Mouse (Mus musculus): ENCODE measurements at regions not wholly inside any gene's neighbourhood (a gene's known extent, or its start where the extent isn't known, plus 50 kb on each side); places are given as distances from the start of the nearest gene placed in this dataset.

DNA sequence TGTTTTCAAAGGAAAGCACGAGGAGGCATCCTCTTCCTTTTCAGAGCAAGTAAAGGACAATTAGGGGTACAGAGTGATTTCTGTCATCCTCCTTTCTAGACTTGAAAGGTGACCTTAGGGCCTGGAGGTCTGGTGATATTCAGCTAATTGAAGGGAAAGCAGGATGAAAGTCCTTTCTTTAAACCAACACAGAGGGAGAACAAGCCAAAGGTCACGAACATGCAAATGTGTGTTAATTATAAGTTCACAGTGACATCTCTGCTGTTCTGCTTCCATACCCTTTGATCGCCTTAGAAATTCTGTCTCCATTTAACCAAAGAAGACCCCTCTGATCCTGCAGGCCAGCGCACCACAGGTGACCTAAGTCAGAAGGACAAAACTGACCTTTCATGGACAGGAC lies 2126.3 kb upstream of the Lrrc6 start:
- no peak for DNase-seq

DNA sequence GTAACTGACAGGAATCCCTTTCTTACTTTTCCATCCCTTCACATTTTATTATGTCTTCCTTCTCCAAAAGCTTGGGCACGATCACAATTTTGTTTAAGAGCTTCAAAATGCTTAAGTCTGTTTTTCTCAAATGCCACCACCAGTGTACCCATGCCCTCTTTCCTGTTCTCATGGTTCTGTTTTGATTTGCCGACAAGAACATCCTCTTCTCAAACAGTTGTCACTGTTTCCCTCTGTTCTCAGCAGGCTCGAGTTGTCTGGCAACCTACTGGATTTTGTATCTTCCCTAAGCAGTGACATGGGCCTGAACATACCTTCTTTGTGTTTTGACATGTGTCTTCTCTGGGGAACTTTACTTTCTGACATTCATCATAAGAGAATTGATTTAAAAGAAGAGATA lies 2124.1 kb upstream of the Lrrc6 start:
- DNase-seq, result no peak

- no peak for DNase-seq
Observed at GRCm38 (mm10) chr15:68620417-68621214, 2119.9 kb upstream of the Lrrc6 start.

GRCm38 (mm10) chr15:68606110-68606791 lies 2105.5 kb upstream of the Lrrc6 start:
- DNase-seq, result no peak

GRCm38 (mm10) chr15:68605478-68605877 lies 2104.8 kb upstream of the Lrrc6 start:
- DNase-seq, result no peak

- no peak for DNase-seq
Observed at GRCm38 (mm10) chr15:68582177-68582576, 2081.5 kb upstream of the Lrrc6 start.

DNA sequence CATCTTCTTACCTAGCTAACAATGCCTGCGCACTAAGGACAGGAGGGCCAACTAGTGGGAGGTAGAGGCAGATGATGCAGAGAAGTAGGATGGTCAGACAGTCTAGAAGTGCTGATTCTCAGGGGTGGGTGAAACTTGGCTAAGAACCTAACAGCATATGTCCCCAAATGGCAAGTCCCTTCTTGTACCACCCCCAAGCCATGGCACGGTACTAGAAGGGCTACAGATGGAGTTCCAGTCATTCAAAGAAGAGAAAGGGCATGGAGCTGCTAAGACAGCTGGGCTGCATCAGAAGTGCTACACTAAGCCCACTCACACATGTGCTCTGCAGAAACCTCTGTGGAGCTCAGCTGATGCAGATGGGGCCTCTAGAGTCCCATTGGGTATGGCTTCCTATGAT lies 2078.8 kb upstream of the Lrrc6 start:
- no peak for DNase-seq

DNA sequence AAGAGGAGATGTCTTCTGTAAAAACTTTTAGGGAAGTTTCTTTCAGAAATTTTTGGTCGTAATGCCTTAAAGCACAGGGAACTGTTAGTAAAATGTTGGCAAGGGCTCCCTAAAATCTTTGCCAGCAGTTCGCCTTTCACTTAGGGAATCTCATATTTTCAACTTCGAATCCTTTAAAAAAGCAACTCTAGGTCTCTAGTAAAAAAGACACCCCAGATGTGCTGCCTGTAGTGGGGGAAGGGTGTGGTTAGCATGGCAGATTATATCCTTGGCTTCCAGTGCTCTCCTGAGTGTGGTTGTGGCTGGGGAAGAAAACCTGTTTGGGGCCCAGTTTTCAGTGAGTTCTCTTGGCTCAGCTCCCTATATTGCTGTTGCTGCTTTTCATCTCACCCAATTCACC lies 2059.9 kb upstream of the Lrrc6 start:
- DNase-seq, result no peak

DNA sequence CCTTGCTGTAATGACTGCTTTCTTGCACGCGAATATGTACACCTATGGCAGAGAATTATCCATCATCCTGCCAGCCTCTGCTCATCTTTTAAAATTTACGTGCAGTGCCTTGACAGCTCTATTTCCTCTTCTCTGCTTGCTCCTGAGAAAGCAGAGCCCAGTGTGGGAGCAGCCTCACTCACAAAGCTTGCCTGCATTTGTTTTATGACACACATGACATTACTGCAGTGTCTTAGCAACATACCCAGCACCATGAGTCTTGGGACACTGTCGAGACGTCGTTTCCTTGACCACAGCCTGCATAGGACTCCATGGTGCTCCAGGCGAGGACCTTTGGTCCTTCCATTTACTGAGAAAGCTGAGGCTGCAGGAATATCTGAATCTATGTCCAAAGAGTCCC lies 2055.4 kb upstream of the Lrrc6 start:
- no peak for DNase-seq

DNA sequence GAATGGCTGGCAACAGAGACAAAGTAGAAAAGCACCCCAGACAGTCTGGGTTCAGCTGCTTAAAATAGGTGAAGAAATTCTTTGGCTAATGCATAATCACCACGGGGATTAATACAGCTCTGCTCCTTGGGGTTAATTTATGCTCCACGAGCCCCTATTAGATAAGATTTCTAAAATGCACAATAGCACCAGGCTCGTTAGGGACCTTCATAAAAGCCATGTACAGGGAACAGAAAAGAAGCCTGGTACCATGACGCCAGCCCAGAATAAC lies 2035.3 kb upstream of the Lrrc6 start:
- DNase-seq, result no peak

DNA sequence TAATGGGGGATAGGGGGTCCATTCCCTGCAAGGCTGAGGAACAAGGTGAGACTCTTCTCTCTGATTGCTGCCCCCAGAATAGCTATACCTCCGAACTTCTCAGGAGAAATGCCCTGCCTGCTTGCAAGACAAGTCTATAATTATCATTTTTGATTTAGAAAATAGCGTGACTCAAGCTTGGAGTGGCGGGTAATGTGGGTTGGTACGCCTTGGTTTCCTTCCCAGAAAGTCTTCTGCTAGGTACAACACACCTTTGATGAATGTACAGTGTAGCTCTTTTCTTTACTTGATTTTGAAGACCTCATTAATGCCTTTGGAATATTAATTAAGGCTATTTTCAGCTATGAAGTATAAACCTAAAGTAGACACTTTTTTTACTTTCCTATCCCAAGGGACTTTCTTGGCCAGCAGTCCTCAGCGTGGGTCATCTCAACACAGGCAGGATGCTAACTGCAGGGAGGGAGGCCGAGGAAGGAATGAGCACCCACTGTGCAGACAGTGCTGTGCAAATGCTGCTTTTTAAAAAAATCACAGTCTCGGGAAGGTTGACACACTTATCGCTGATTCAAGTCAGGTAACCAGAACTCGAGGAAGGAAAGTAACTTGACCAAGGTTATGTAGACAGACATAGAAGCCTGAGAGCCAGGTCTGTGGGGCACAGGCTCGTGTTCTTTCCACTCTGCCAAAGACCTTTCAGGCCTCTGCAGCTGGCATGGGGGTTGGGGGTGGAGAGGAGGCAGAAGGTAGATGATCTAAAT lies 2034.8 kb upstream of the Lrrc6 start:
- no peak for DNase-seq

GRCm38 (mm10) chr15:68520759-68521158 lies 2020.0 kb upstream of the Lrrc6 start:
- no peak for DNase-seq

DNA sequence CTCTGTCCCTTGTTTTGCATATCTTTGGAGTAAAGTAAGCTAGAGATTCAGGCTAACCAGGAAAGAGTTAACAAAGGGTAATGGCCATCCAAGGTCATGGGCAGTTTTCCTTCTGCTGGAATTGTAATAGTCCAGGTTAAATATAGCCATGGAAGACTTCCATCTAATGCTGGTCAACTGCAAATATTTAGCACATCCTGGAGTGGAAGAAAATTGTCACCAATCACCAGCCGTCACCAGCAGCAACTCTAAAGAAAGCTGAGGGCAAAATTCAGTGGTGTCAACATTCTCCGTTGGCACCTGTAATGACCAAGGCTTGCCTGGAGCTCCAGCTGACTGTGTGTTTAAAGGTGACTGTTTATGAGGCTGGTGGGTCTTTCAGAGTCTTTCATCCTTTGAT lies 2011.7 kb upstream of the Lrrc6 start:
- no peak for DNase-seq

GRCm38 (mm10) chr15:68508190-68508589 lies 2007.5 kb upstream of the Lrrc6 start:
- no peak for DNase-seq

DNA sequence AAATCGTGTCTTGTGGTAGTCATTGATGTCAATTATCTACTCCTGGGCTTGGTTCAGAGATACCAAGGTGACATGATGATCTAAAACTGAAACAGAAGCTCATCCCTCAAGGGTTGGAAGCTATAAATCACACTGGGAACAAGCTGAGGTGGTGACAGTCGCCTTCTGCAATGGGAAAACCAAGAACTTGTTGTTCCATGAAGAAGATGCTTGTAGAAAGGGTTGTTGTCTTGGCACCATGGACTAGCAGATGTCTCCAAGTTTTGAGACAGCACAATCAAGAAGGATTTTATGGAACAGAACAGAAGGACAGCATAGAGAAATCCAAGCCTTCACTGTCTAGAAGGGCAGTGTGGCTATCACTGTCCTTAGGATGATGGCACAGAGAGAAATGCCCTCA lies 2005.4 kb upstream of the Lrrc6 start:
- no peak for DNase-seq

DNA sequence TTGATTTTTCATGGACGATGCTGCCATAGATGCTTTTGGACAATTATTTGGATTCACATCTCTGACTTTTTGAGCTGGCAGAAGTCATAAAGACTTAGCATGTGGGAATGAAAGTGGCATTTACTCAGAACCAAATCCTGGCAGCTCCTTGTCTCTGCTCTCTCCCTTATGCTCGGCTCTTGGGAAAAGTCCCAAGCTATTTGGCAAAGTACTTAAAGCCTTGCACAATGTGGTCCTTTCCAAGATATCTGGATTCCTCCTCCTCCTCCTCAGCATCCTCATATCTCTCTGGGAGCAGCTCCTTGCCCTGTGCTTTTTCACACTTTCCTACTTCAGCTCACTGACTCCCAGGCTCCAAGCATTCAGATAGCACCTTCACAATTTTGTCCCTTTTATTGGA lies 1995.7 kb upstream of the Lrrc6 start:
- DNase-seq, result no peak

GRCm38 (mm10) chr15:68484789-68485188 lies 1984.1 kb upstream of the Lrrc6 start:
- DNase-seq, result no peak

DNA sequence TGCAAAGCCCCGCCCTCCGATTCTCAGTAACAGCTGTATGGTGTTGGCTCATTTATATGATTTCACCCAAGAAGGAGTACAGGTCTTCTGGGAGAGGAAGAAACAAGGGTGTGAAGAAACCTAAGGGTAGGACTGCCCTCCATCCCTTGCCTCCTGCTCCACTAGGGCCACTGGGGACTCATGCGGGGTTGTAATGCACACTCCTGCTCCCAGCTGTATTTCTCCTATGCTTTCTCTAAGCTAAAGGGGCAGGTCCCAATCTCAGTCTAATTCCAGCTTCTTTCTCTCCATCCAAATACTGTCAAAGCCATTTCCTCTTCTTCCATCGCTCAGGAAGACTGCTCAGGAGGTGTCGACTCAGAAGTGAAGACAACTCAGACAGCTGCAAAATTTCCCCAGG lies 1977.0 kb upstream of the Lrrc6 start:
- no peak for DNase-seq

DNA sequence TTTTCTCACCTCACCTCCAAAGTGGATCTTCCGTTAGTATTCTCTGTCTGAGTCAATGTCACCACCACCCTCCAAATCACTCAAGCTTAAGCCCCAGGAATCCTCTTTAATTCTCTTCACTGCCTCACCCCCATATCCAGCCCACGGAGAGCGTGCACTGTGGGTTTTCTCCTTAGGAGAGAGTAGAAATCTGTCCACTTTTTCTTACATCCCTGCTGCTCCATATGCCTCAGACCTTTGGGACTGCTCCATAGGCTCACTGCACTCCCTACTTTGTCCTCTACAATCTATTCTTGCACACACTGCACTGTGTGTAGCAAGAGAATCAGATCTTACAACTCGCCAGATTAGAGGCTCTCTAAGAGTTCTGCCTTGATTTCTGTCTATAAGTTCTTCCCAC lies 1971.2 kb upstream of the Lrrc6 start:
- no peak for DNase-seq

DNA sequence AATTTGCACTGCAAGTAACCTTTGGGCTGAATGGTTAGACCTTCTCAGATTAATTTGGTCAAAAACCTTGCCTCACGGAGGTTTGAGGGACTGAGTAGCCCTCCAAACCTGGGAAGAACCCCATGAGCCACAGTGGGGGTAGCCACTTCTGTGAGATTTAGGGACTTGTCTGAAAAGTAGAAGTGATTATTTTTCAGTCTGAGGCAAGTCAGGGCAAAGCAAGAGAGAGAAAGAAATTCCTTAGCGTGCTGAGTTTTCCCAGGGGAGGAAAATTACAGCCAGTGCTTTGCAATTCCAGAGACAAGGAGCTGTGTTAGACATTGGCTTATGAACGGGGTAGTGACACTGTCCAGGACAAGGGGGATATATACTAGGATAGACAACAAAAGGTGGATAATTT lies 1962.1 kb upstream of the Lrrc6 start:
- no peak for DNase-seq

- DNase-seq, result no peak
Observed at GRCm38 (mm10) chr15:68457239-68457638, 1956.5 kb upstream of the Lrrc6 start.

GRCm38 (mm10) chr15:68451971-68452370 lies 1951.3 kb upstream of the Lrrc6 start:
- no peak for DNase-seq

DNA sequence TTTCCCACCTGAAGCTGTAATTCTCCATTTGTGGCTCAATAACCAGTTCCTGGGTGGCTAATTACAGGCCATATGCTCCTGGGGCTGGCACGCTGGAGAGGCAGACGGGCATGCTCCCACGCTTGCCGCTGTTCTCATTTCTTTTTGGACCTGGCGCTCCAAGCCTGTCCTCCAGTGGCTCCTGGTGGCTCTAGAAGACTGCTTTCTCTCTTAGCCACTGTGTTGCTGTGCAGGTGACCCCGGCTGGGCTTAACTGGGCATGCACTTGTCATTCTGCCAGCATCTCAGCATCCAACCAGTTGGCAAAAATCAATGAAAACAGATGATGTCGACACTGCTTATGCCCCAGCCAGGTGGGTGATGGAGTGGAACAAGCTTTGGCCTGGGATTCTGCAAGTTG lies 1944.6 kb upstream of the Lrrc6 start:
- DNase-seq, result no peak

DNA sequence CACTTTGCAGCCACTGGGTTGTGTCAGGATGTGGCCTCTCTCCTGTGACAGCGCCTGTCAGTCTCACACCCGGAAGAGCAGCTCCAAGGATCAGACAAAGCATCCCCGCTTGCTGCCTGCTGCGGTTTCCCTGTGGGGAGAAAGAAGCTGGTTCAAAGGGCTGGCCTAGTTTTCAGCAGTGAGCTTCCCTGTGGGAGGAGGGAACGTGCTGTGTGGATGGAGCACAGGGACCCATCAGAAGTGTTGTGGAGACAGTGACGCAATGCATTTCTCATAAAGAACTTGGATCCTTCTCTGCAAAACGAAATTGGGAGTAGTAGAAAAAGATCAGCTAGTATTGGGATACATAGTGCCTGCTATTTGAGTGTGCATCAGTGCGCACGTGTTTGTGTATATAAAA lies 1939.9 kb upstream of the Lrrc6 start:
- DNase-seq, result no peak
